Mouse (Mus musculus) midbrain, embryonic 11.5 days (tissue): Measurements from ENCODE around the gene Erlec1. TPM values are rescaled to one million over a fixed set of nuclear protein-coding genes. Genes with fewer than 3 reads are reported as not detected.

ENCODE experiments used
- ATAC-seq: fragments of 200-750 bp; cut with Nextera tagmentation; 2 replicates; pipeline ENCODE4 v1.8.0; 2017; ENCODE audit warnings: moderate TSS enrichment, moderate library complexity; ENCODE audit not compliant: low FRiP score
- DNase-seq: peaks from one replicate; pipeline ENCODE4 v3.0.0; 2015; ENCODE audit warnings: low spot score; ENCODE audit errors: missing footprints
- H3K27ac ChIP-seq: fragments of 300-500 bp; sonication (generic); 2 replicates; pipeline ENCODE4 v1.5.1; 2014; ENCODE audit warnings: low read depth, low read length
- H3K27me3 ChIP-seq: fragments of 300-500 bp; sonication (generic); 2 replicates; pipeline ENCODE4 v1.6.1; 2014; ENCODE audit warnings: mild to moderate bottlenecking, low read length, moderate library complexity, mixed read lengths; ENCODE audit not compliant: control insufficient read depth, insufficient read depth
- H3K36me3 ChIP-seq: fragments of 300-500 bp; sonication (generic); 2 replicates; pipeline ENCODE4 v1.6.1; 2014; ENCODE audit warnings: mild to moderate bottlenecking, low read length, moderate library complexity, mixed read lengths; ENCODE audit not compliant: control insufficient read depth, insufficient read depth
- H3K4me1 ChIP-seq: fragments of 300-500 bp; sonication (generic); 2 replicates; pipeline ENCODE4 v1.6.1; 2014; ENCODE audit warnings: low read length; ENCODE audit not compliant: control insufficient read depth, insufficient read depth
- H3K4me2 ChIP-seq: fragments of 300-500 bp; sonication (generic); 2 replicates; pipeline ENCODE4 v1.6.1; 2014; ENCODE audit warnings: mild to moderate bottlenecking, moderate library complexity
- H3K4me3 ChIP-seq: fragments of 300-500 bp; sonication (generic); 2 replicates; pipeline ENCODE4 v1.5.1; 2014; ENCODE audit warnings: low read depth, low read length
- H3K9ac ChIP-seq: fragments of 300-500 bp; sonication (generic); 2 replicates; pipeline ENCODE4 v1.6.1; 2014; ENCODE audit warnings: low read length
- H3K9me3 ChIP-seq: fragments of 300-500 bp; sonication (generic); 2 replicates; pipeline ENCODE4 v1.6.1; 2016; ENCODE audit warnings: low read length; ENCODE audit not compliant: control insufficient read depth
- whole genome bisulfite sequencing: fragments of 180-500 bp; shearing (Covaris S2); extraction: QIAGEN DNeasy Blood & Tissue Kit; methylation state at CpG from one replicate; pipeline ENCODE4 v1.1.7; 2014; 5-methylcytosine and 5-hydroxymethylcytosine counted together
- polyA plus RNA-seq: library from polyadenylated mRNA; unstranded; fragments of >200 nt; fragmentation: Nextera tagmentation; extraction: Ambion mirVana; gene quantifications from 2 replicates; pipeline ENCODE4 v1.2.1, GENCODE M21; 2014

Gene Erlec1
- polyA plus RNA-seq: 9.2 and 12.6 TPM in 2 replicates

DNA sequence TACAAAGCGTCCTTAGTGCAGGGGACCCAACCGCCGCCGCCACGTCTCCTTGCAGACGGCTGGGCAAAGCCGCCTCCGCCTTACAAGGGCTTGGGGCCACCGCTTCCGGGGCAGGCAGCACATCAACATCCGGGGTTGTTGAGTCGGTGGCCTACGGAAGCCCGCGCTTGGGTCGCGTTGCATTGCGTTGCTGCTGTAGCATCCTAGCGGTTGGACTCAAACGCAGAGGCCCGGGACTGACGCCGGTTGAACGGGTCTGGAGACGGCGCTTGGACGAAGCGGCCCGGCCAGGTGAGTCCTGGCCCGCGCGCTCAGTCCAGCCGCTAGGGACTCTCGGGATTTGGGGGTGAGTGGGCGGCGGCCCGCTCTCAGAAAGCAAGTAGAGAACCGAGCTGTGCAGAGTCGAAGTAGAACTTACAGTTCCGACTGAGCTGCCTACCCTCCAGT, at the start of gene Erlec1:
Gene Erlec1 (minus strand): TSS at position 57 of the 447 bp plus-strand sequence.
- H3K36me3 ChIP-seq: no peaks in the 10 kb centered on the region; the same call in 1 of the 2 replicates

DNA sequence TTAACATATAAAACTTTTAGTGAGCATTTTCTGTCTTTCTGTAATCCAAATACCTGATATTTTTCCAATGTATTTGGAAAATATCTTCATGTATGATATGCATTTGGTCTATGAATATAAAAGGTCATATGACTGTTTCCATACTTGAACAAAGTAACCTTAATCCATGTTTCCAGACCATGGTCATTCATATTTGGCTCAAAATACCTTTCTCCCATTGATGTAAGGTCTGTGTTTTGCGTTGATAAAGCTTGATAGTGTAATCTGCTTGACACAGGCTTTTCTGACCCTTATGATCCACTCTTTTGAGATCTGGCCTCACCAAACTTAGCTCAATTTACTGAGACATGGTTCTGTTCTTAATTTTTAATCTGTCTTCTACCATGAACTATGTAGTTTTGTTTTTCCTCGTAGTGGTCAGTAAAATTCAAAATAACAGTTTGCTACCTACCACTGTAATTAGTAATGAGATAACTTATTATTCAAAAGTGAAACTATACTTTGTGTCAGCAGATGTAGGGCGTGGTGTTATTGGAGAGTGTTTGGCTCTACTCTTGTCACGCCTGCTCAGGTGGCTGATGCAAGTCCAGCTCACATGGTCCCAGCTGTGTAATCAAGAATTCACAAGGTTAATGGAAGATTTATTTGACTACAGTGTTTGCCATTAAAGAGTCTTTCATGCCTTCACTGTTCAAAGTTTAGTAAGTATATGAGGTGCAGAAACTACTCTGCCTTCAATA, 47.2 kb upstream of the Erlec1 start:
- DNase-seq (no peak), ATAC-seq (no peak)
- H3K4me1 ChIP-seq: no peaks in the 10 kb centered on the region
- H3K27me3 ChIP-seq: no peaks in the 10 kb centered on the region
- no peaks in the 10 kb centered on the region for H3K9me3 ChIP-seq
- no peaks in the 10 kb centered on the region; the same call in 1 of the 2 replicates for H3K36me3 ChIP-seq
- WGBS: 83% methylated on average over 4 of the region's 4 CpGs
- no peak overlapping the region for H3K4me2 ChIP-seq
- no peak overlapping the region for H3K9ac ChIP-seq
- no peak overlapping the region for H3K4me3 ChIP-seq
- no peak overlapping the region for H3K27ac ChIP-seq

More for the DNA sequence above, at the start of gene Erlec1:
- H3K4me1 ChIP-seq: peaks cover 10% of the 10 kb centered on the region
- WGBS: under 1% methylated on average over 39 of the region's 40 CpGs
- peak within 1 kb of the TSS; percentile 59 for H3K4me2 ChIP-seq
- peak; percentile 97 for DNase-seq
- ATAC-seq: peak; percentile 99
- H3K27me3 ChIP-seq: no peaks in the 10 kb centered on the region
- H3K9ac ChIP-seq: peak within 1 kb of the TSS; percentile 84
- H3K4me3 ChIP-seq: peak within 1 kb of the TSS; percentile 77
- H3K27ac ChIP-seq: peak within 1 kb of the TSS; percentile 79
- H3K9me3 ChIP-seq: peaks cover 4% of the 10 kb centered on the region; the same call in 1 of the 2 replicates

DNA sequence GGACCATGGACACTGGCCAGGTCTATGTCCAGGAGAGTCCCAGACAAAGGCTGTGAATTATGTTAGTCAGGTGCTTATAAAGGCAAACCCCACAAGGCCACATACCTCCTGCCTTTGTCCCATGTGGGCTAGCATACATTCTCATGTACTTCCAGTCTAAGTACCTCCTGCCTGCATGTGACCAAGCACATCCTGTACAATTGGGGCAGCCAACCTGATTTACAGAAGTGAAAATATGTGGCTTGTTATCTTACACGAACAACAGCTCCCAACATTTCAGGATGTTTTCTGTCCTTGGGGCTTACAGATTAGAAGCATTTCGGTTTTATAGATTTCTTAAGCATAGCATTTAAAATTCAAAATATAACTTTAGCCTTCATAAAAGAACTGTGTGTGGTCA, 45.9 kb upstream of the Erlec1 start:
- no peaks in the 10 kb centered on the region for H3K27me3 ChIP-seq
- no peak for DNase-seq
- H3K4me1 ChIP-seq: no peaks in the 10 kb centered on the region
- ATAC-seq: no peak
- H3K4me3 ChIP-seq: no peak overlapping the region
- H3K36me3 ChIP-seq: no peaks in the 10 kb centered on the region
- WGBS: 85% methylated on average over 2 of the region's 2 CpGs
- H3K9ac ChIP-seq: no peak overlapping the region
- H3K9me3 ChIP-seq: no peaks in the 10 kb centered on the region
- no peak overlapping the region for H3K4me2 ChIP-seq
- H3K27ac ChIP-seq: no peak overlapping the region

DNA sequence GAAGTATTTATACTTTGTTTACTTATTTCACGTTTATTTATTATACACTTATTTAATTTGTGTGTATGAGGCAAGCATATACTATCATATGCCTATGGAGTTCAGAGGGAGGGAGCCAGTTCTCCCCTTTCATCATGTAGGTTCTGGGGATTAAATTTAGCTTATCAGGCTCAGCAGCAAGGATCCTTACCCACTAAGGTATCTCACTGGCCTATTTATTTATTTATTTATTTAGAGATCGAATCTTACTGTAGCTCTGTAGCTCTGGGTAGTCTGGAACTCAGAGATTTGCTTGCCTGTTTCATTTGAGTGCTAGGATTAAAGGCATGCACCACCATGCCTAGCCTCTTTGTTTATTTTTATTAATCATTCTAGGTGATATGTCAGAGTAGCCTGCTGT, 44.6 kb upstream of the Erlec1 start:
- Histone ChIP-seq H3K27me3 (no peaks in the 10 kb centered on the region), H3K27ac (no peak overlapping the region), H3K9ac (no peak overlapping the region), H3K4me2 (no peak overlapping the region), H3K36me3 (no peaks in the 10 kb centered on the region), H3K9me3 (no peaks in the 10 kb centered on the region), H3K4me3 (no peak overlapping the region), H3K4me1 (no peaks in the 10 kb centered on the region)
- DNase-seq: no peak
- WGBS: 83% methylated on average over 2 of the region's 2 CpGs
- no peak for ATAC-seq

DNA sequence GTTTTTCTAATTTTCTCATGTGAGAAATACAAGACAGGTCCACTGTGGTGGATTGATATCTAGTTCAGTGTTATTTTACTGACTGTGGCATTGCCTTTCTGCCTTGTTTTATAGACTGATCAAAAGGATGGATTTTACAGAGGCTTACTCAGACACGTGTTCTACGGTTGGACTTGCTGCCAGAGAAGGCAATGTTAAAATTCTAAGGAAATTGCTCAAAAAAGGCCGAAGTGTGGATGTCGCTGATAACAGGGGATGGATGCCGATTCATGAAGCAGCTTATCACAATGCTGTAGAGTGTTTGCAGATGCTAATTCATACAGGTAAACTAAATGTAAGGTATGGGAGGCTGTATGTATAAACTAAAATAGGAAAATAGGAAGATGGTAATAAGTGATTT, 44.1 kb upstream of the Erlec1 start:
- no peak overlapping the region for H3K4me3 ChIP-seq
- no peaks in the 10 kb centered on the region for H3K9me3 ChIP-seq
- WGBS: 93% methylated on average over 5 of the region's 5 CpGs
- H3K36me3 ChIP-seq: no peaks in the 10 kb centered on the region
- H3K9ac ChIP-seq: no peak overlapping the region
- no peaks in the 10 kb centered on the region for H3K27me3 ChIP-seq
- H3K4me1 ChIP-seq: no peaks in the 10 kb centered on the region
- H3K27ac ChIP-seq: no peak overlapping the region
- ATAC-seq (no peak), DNase-seq (no peak)
- H3K4me2 ChIP-seq: no peak overlapping the region

DNA sequence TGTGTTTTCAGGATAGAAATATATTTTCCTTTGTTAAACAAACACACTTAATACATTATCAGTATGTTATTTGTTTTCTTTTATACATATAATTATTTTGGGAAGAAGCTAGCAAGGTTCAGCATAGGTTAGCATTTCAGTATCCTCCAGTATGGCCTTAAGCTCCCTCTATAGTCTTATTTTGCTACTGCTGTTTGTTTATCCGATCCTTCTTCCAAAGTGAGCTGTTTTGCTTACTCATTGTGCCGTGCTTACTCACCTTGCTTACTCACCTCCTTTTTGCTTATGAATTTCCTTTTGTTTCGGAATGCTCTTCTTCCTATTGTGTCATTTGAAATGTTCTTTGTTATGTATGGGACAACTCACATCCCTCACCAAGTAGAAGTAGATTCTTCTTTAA, 42.5 kb upstream of the Erlec1 start:
- no peak overlapping the region for H3K4me3 ChIP-seq
- H3K9ac ChIP-seq: no peak overlapping the region
- H3K4me1 ChIP-seq: no peaks in the 10 kb centered on the region
- no peaks in the 10 kb centered on the region for H3K9me3 ChIP-seq
- H3K27me3 ChIP-seq: no peaks in the 10 kb centered on the region
- no peak for ATAC-seq
- 84% methylated on average over 3 of the region's 3 CpGs for WGBS
- H3K36me3 ChIP-seq: no peaks in the 10 kb centered on the region
- no peak for DNase-seq
- H3K27ac ChIP-seq: no peak overlapping the region
- no peak overlapping the region for H3K4me2 ChIP-seq

DNA sequence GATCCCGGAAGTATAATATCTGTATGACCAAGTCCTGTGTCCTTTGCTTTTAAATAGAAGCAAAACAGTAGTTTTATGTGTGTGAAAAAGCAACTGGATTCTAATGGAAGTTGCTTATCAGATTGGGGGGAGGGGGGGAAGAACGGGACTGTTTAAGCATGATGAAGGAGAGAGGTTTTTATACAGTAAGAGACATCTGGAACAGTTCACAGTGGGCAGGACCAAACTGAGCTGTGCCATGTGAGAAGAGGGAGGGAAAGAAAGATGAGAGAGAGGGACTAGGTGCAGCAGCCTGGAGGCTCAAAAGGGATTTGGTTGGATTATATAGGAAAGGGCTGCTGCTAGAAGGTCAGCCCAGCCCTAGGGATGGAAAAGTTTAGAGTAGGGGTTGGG, 32.5 kb upstream of the Erlec1 start:
- no peaks in the 10 kb centered on the region for H3K9me3 ChIP-seq
- peak overlapping the region; percentile 38 for H3K4me3 ChIP-seq
- peak overlapping the region; percentile 73 for H3K9ac ChIP-seq
- H3K4me1 ChIP-seq: peaks cover 5% of the 10 kb centered on the region
- WGBS: 4% methylated on average over 2 of the region's 2 CpGs
- H3K27ac ChIP-seq: no peak overlapping the region
- H3K4me2 ChIP-seq: peak overlapping the region; percentile 73
- ATAC-seq (peak; percentile 76), DNase-seq (no peak)
- H3K27me3 ChIP-seq: no peaks in the 10 kb centered on the region
- H3K36me3 ChIP-seq: no peaks in the 10 kb centered on the region

DNA sequence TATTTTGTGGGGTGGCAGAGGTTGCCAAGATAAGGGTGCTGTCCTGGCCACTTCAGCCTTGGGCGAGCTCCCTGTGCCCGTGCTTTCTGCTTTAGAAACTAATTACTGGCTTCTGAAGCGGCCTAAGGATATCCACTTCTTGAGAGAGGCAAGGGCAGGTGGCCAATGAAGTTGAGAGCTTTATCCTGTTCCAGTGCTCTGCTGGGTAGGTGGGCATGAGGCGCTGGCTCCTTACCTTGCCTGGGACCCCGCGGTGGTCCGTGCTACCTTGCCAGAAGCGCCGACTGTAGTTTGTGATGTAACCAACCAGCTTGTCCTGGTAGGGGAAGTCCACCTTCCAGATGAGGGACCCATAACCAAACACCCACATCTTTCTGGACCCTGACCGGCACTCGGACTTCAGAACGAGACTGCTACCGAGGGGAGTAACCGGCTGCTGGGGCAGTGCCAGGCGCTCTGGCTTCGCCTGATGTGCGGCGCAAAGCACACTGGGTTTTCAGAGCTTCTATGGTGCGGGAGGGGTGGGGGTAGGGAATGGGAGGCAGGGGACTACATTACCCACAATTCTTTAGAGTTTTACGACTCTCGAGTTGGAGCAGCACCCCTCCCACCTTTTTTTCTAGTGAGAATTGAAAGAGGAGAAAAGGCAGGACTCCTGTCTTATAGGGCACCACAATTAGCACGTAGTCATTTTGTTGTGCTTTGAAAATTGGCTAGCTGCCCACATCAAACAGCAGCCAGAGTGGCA, 31.9 kb upstream of the Erlec1 start, which contains the start of gene Chac2:
Gene Chac2 (minus strand): TSS at position 474 of the 748 bp plus-strand sequence.
- peak within 1 kb of the TSS; percentile 73 for H3K4me2 ChIP-seq
- 2% methylated on average over 22 of the region's 22 CpGs for WGBS
- H3K27me3 ChIP-seq: no peaks in the 10 kb centered on the region
- peak within 1 kb of the TSS; percentile 73 for H3K9ac ChIP-seq
- peak within 1 kb of the TSS; percentile 38 for H3K4me3 ChIP-seq
- no peaks in the 10 kb centered on the region for H3K36me3 ChIP-seq
- no peaks in the 10 kb centered on the region for H3K9me3 ChIP-seq
- peaks cover 5% of the 10 kb centered on the region for H3K4me1 ChIP-seq
- DNase-seq (peak; percentile 98), ATAC-seq (peak; percentile 99)
- no peak within 1 kb of the TSS for H3K27ac ChIP-seq

DNA sequence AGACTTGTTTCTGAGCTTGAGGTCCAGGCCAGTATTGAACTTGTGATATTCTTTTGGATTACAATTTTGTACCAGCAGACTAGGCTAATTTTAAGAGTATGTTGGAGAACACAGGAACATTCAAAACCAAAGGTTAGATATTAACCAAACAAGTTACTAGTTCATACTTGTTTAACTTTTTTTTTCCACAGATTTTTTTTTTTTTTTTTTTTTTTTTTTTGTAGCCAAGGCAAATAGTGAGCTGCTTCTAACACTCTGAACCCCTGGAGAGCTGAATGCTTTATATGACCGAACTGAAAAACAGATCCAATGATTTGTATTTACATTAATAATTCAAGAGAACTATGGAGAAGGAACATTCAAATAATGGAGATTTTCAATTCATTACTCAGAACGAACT, 31.1 kb upstream of the Erlec1 start:
- H3K9me3 ChIP-seq: no peaks in the 10 kb centered on the region
- H3K9ac ChIP-seq: no peak overlapping the region
- ATAC-seq: no peak
- 64% methylated on average over 2 of the region's 2 CpGs for WGBS
- no peaks in the 10 kb centered on the region for H3K27me3 ChIP-seq
- no peak for DNase-seq
- H3K4me1 ChIP-seq: peaks cover 5% of the 10 kb centered on the region
- H3K36me3 ChIP-seq: no peaks in the 10 kb centered on the region
- H3K27ac ChIP-seq: no peak overlapping the region
- H3K4me2 ChIP-seq: no peak overlapping the region; the same call in 1 of the 2 replicates
- no peak overlapping the region for H3K4me3 ChIP-seq
